Mouse (Mus musculus) gonadal fat pad, adult 2 months (tissue): Measurements from ENCODE around the gene Rcn1. TPM values are rescaled to one million over a fixed set of nuclear protein-coding genes. Genes with fewer than 3 reads are reported as not detected.

Experiments used
- DNase-seq: peaks from one replicate; pipeline ENCODE4 v3.0.0-alpha.2; 2012; ENCODE audit warnings: low read depth
- polyA plus RNA-seq: library from polyadenylated mRNA; depleted of rRNA; stranded (reverse); fragments of >200 nt; gene quantifications from 2 replicates; pipeline ENCODE4 v1.2.3, GENCODE M21; 2012; rRNA removed

Gene Rcn1
- 80.8 and 121 TPM in 2 replicates for polyA plus RNA-seq

- DNase-seq, result no peak
Observed at GRCm38 (mm10) chr2:105399085-105399891, at the start of gene Rcn1. Gene Rcn1, minus strand, starts transcription at chr2:105399319.

- DNase-seq, result no peak
Observed at GRCm38 (mm10) chr2:105444072-105444471, 45.0 kb upstream of the Rcn1 start.

GRCm38 (mm10) chr2:105439022-105439421 lies 39.9 kb upstream of the Rcn1 start:
- DNase-seq, result no peak

- DNase-seq, result no peak
Observed at GRCm38 (mm10) chr2:105438525-105438924, 39.4 kb upstream of the Rcn1 start.

GRCm38 (mm10) chr2:105432927-105433326 lies 33.8 kb upstream of the Rcn1 start:
- no peak for DNase-seq

- no peak for DNase-seq
Observed at GRCm38 (mm10) chr2:105430373-105430772, 31.3 kb upstream of the Rcn1 start.

- no peak for DNase-seq
Observed at GRCm38 (mm10) chr2:105429899-105430298, 30.8 kb upstream of the Rcn1 start.

- no peak for DNase-seq
Observed at GRCm38 (mm10) chr2:105428467-105428866, 29.3 kb upstream of the Rcn1 start.

- no peak for DNase-seq
Observed at GRCm38 (mm10) chr2:105428029-105428428, 28.9 kb upstream of the Rcn1 start.

GRCm38 (mm10) chr2:105427447-105427846 lies 28.3 kb upstream of the Rcn1 start:
- no peak for DNase-seq

GRCm38 (mm10) chr2:105418629-105419227 lies 19.6 kb upstream of the Rcn1 start:
- DNase-seq, result no peak

GRCm38 (mm10) chr2:105417663-105418062 lies 18.5 kb upstream of the Rcn1 start:
- DNase-seq, result no peak

GRCm38 (mm10) chr2:105416660-105417348 lies 17.7 kb upstream of the Rcn1 start:
- no peak for DNase-seq

GRCm38 (mm10) chr2:105416046-105416659 lies 17.0 kb upstream of the Rcn1 start:
- DNase-seq, result no peak

GRCm38 (mm10) chr2:105414309-105414708 lies 15.2 kb upstream of the Rcn1 start:
- no peak for DNase-seq

- no peak for DNase-seq
Observed at GRCm38 (mm10) chr2:105409253-105409652, 10.1 kb upstream of the Rcn1 start.

GRCm38 (mm10) chr2:105408511-105408910 lies 9.4 kb upstream of the Rcn1 start:
- no peak for DNase-seq

GRCm38 (mm10) chr2:105402180-105402579 lies 3.1 kb upstream of the Rcn1 start:
- DNase-seq, result no peak

GRCm38 (mm10) chr2:105400558-105400957 lies 1.4 kb upstream of the Rcn1 start:
- DNase-seq, result no peak

- no peak for DNase-seq
Observed at GRCm38 (mm10) chr2:105398636-105399084, 459 bp downstream of the Rcn1 start.

- no peak for DNase-seq
Observed at GRCm38 (mm10) chr2:105397446-105398211, 1.5 kb downstream of the Rcn1 start.
